Mouse (Mus musculus) hindbrain, embryonic 15.5 days (tissue): ENCODE measurements at regions not wholly inside any gene's neighbourhood (a gene's known extent, or its start where the extent isn't known, plus 50 kb on each side); places are given as distances from the start of the nearest gene placed in this dataset.

Experiments
- ATAC-seq: fragments of 200-750 bp; cut with Nextera tagmentation; 2 replicates; pipeline ENCODE4 v1.8.0; 2017; ENCODE audit warnings: low read depth, moderate number of reproducible peaks, moderate TSS enrichment; ENCODE audit not compliant: low FRiP score
- H3K27ac ChIP-seq: fragments of 300-500 bp; sonication (generic); replicated peaks from 2 replicates; pipeline ENCODE4 v1.5.1; 2015; ENCODE audit warnings: mild to moderate bottlenecking, inconsistent platforms
- H3K27me3 ChIP-seq: fragments of 300-500 bp; sonication (generic); 2 replicates; pipeline ENCODE4 v1.6.1; 2015; ENCODE audit warnings: control low read depth, inconsistent platforms
- H3K36me3 ChIP-seq: fragments of 300-500 bp; sonication (generic); 2 replicates; pipeline ENCODE4 v1.6.1; 2015; ENCODE audit warnings: control low read depth, inconsistent platforms
- H3K4me1 ChIP-seq: fragments of 300-500 bp; sonication (generic); replicated peaks from 2 replicates; pipeline ENCODE4 v1.6.1; 2015; ENCODE audit warnings: control low read depth, inconsistent platforms
- H3K4me2 ChIP-seq: fragments of 300-500 bp; sonication (generic); 2 replicates; pipeline ENCODE4 v1.6.1; 2015; ENCODE audit warnings: moderate library complexity, mild to moderate bottlenecking, inconsistent platforms
- H3K4me3 ChIP-seq: fragments of 300-500 bp; sonication (generic); 2 replicates; pipeline ENCODE4 v1.5.1; 2015; ENCODE audit warnings: mild to moderate bottlenecking, inconsistent platforms
- H3K9ac ChIP-seq: fragments of 300-500 bp; sonication (generic); 2 replicates; pipeline ENCODE4 v1.6.1; 2015; ENCODE audit warnings: inconsistent platforms
- H3K9me3 ChIP-seq: fragments of 300-500 bp; sonication (generic); 2 replicates; pipeline ENCODE4 v1.6.1; 2016; ENCODE audit warnings: control low read depth, inconsistent platforms
- WGBS: fragments of 180-500 bp; shearing (Covaris S2); methylation state at CpG from one replicate; pipeline ENCODE4 v1.1.7; 2015; 5-methylcytosine and 5-hydroxymethylcytosine counted together

GRCm38 (mm10) chr5:91892338-91892737, 70.5 kb downstream of the Rchy1 start:
- no peaks in the 10 kb centered on the region for H3K36me3 ChIP-seq
- H3K27ac ChIP-seq = no peak overlapping the region
- H3K9me3 ChIP-seq = no peaks in the 10 kb centered on the region
- no peaks in the 10 kb centered on the region for H3K4me1 ChIP-seq
- ATAC-seq = no peak; the same call in 1 of the 2 replicates
- no peaks in the 10 kb centered on the region for H3K27me3 ChIP-seq
- WGBS = 89% methylated on average over 2 of the region's 2 CpGs
- no peak overlapping the region for H3K4me3 ChIP-seq
- no peak overlapping the region for H3K4me2 ChIP-seq
- no peak overlapping the region for H3K9ac ChIP-seq

- Histone ChIP-seq H3K4me3 (no peak overlapping the region), H3K4me2 (no peak overlapping the region), H3K27me3 (no peaks in the 10 kb centered on the region), H3K27ac (no peak overlapping the region), H3K9ac (no peak overlapping the region), H3K9me3 (peaks cover 3% of the 10 kb centered on the region; the same call in 1 of the 2 replicates), H3K36me3 (no peaks in the 10 kb centered on the region), H3K4me1 (no peaks in the 10 kb centered on the region)
- ATAC-seq = no peak
- WGBS = 66% methylated on average over 1 of the region's 1 CpGs
These were observed 81.1 kb downstream of the Rchy1 start for GRCm38 (mm10) chr5:91881771-91882170.

GRCm38 (mm10) chr5:91880231-91880630, 82.6 kb downstream of the Rchy1 start:
- no peak overlapping the region for H3K4me2 ChIP-seq
- no peak overlapping the region for H3K9ac ChIP-seq
- no peaks in the 10 kb centered on the region for H3K36me3 ChIP-seq
- 0 out of 2 replicates have a peak, but pooled peaks cover 6% of the 10 kb centered on the region for H3K4me1 ChIP-seq
- no peak overlapping the region for H3K4me3 ChIP-seq
- H3K27me3 ChIP-seq = no peaks in the 10 kb centered on the region
- H3K9me3 ChIP-seq = peaks cover 3% of the 10 kb centered on the region; the same call in 1 of the 2 replicates
- no peak for ATAC-seq
- no peak overlapping the region for H3K27ac ChIP-seq
- WGBS = 96% methylated on average over 3 of the region's 3 CpGs

GRCm38 (mm10) chr5:91878627-91879026, 84.2 kb downstream of the Rchy1 start:
- Histone ChIP-seq H3K9ac (no peak overlapping the region), H3K27me3 (no peaks in the 10 kb centered on the region), H3K27ac (no peak overlapping the region), H3K36me3 (no peaks in the 10 kb centered on the region), H3K4me1 (0 out of 2 replicates have a peak, but pooled peaks cover 6% of the 10 kb centered on the region), H3K4me3 (no peak overlapping the region), H3K9me3 (peaks cover 3% of the 10 kb centered on the region; the same call in 1 of the 2 replicates), H3K4me2 (no peak overlapping the region)
- 91% methylated on average over 11 of the region's 11 CpGs for WGBS
- no peak for ATAC-seq

GRCm38 (mm10) chr5:91876682-91877031, 86.2 kb downstream of the Rchy1 start:
- Histone ChIP-seq H3K9me3 (no peaks in the 10 kb centered on the region), H3K27ac (no peak overlapping the region), H3K4me3 (no peak overlapping the region), H3K36me3 (no peaks in the 10 kb centered on the region), H3K4me1 (0 out of 2 replicates have a peak, but pooled peaks cover 6% of the 10 kb centered on the region), H3K9ac (no peak overlapping the region), H3K4me2 (no peak overlapping the region), H3K27me3 (no peaks in the 10 kb centered on the region)
- no peak for ATAC-seq
- 86% methylated on average over 2 of the region's 2 CpGs for WGBS

GRCm38 (mm10) chr5:91875875-91876681, 86.8 kb downstream of the Rchy1 start:
- no peaks in the 10 kb centered on the region for H3K27me3 ChIP-seq
- no peak overlapping the region for H3K4me3 ChIP-seq
- H3K9me3 ChIP-seq = no peaks in the 10 kb centered on the region
- no peak overlapping the region for H3K9ac ChIP-seq
- 0 out of 2 replicates have a peak, but pooled peaks cover 6% of the 10 kb centered on the region for H3K4me1 ChIP-seq
- H3K27ac ChIP-seq = no peak overlapping the region
- no peak overlapping the region for H3K4me2 ChIP-seq
- ATAC-seq = peak; percentile 77
- no peaks in the 10 kb centered on the region for H3K36me3 ChIP-seq
- WGBS = 48% methylated on average over 10 of the region's 10 CpGs

GRCm38 (mm10) chr5:91872816-91873215, 90.1 kb downstream of the Rchy1 start:
- H3K9ac ChIP-seq = no peak overlapping the region
- no peak overlapping the region for H3K4me2 ChIP-seq
- no peak for ATAC-seq
- no peaks in the 10 kb centered on the region for H3K9me3 ChIP-seq
- no peak overlapping the region for H3K4me3 ChIP-seq
- H3K27ac ChIP-seq = no peak overlapping the region
- 0 out of 2 replicates have a peak, but pooled peaks cover 6% of the 10 kb centered on the region for H3K4me1 ChIP-seq
- 96% methylated on average over 1 of the region's 1 CpGs for WGBS
- H3K36me3 ChIP-seq = no peaks in the 10 kb centered on the region
- H3K27me3 ChIP-seq = no peaks in the 10 kb centered on the region

GRCm38 (mm10) chr5:91869791-91870190, 93.1 kb downstream of the Rchy1 start:
- H3K27me3 ChIP-seq = no peaks in the 10 kb centered on the region
- H3K4me3 ChIP-seq = no peak overlapping the region
- 68% methylated on average over 6 of the region's 6 CpGs for WGBS
- H3K9me3 ChIP-seq = no peaks in the 10 kb centered on the region
- H3K9ac ChIP-seq = no peak overlapping the region
- no peak overlapping the region for H3K4me2 ChIP-seq
- no peaks in the 10 kb centered on the region for H3K36me3 ChIP-seq
- no peak overlapping the region for H3K27ac ChIP-seq
- H3K4me1 ChIP-seq = no peaks in the 10 kb centered on the region
- peak; percentile 42; the same call in 1 of the 2 replicates for ATAC-seq

- H3K9ac ChIP-seq = no peak overlapping the region
- WGBS = 91% methylated on average over 3 of the region's 3 CpGs
- no peak for ATAC-seq
- H3K27me3 ChIP-seq = no peaks in the 10 kb centered on the region
- no peaks in the 10 kb centered on the region for H3K36me3 ChIP-seq
- no peak overlapping the region for H3K27ac ChIP-seq
- H3K4me1 ChIP-seq = no peaks in the 10 kb centered on the region
- no peak overlapping the region for H3K4me3 ChIP-seq
- H3K9me3 ChIP-seq = no peaks in the 10 kb centered on the region
- H3K4me2 ChIP-seq = no peak overlapping the region
These were observed 96.7 kb downstream of the Rchy1 start for GRCm38 (mm10) chr5:91866184-91866583.

GRCm38 (mm10) chr5:91865365-91865764, 97.5 kb downstream of the Rchy1 start:
- H3K4me2 ChIP-seq = no peak overlapping the region
- no peaks in the 10 kb centered on the region for H3K4me1 ChIP-seq
- H3K27me3 ChIP-seq = no peaks in the 10 kb centered on the region
- ATAC-seq = no peak
- no peak overlapping the region for H3K9ac ChIP-seq
- 91% methylated on average over 3 of the region's 3 CpGs for WGBS
- no peaks in the 10 kb centered on the region for H3K36me3 ChIP-seq
- H3K4me3 ChIP-seq = no peak overlapping the region
- no peaks in the 10 kb centered on the region for H3K9me3 ChIP-seq
- H3K27ac ChIP-seq = no peak overlapping the region

GRCm38 (mm10) chr5:91862843-91863242, 100.0 kb downstream of the Rchy1 start:
- H3K4me2 ChIP-seq = no peak overlapping the region
- H3K4me3 ChIP-seq = no peak overlapping the region
- no peak overlapping the region for H3K9ac ChIP-seq
- no peak for ATAC-seq
- H3K9me3 ChIP-seq = no peaks in the 10 kb centered on the region
- no peak overlapping the region for H3K27ac ChIP-seq
- H3K27me3 ChIP-seq = no peaks in the 10 kb centered on the region
- no peaks in the 10 kb centered on the region for H3K4me1 ChIP-seq
- no peaks in the 10 kb centered on the region for H3K36me3 ChIP-seq
- 98% methylated on average over 3 of the region's 3 CpGs for WGBS

GRCm38 (mm10) chr5:91862243-91862642, 100.6 kb downstream of the Rchy1 start:
- no peak overlapping the region for H3K4me3 ChIP-seq
- ATAC-seq = no peak
- H3K27ac ChIP-seq = no peak overlapping the region
- H3K9ac ChIP-seq = no peak overlapping the region
- 96% methylated on average over 3 of the region's 3 CpGs for WGBS
- H3K27me3 ChIP-seq = no peaks in the 10 kb centered on the region
- H3K4me1 ChIP-seq = no peaks in the 10 kb centered on the region
- no peaks in the 10 kb centered on the region for H3K9me3 ChIP-seq
- H3K4me2 ChIP-seq = no peak overlapping the region
- no peaks in the 10 kb centered on the region for H3K36me3 ChIP-seq
